Mouse (Mus musculus): Measurements from ENCODE around the gene Rhd. TPM values are rescaled to one million over a fixed set of nuclear protein-coding genes. Genes with fewer than 3 reads are reported as not detected.
A peak's percentile ranks its signal among the peaks of the same experiment; 100 is the strongest.

Rhd gene
- polyA plus RNA-seq, 1 experiment: not detected

- TF ChIP-seq CTCF (IDR thresholded peaks at IDR 0.05; ENCODE audit: low read depth, low read length): no peak
- no peak for TF ChIP-seq POLR2A (IDR thresholded peaks at IDR 0.05; ENCODE audit: borderline replicate concordance, low read depth, low read length)
- Histone ChIP-seq H3K27ac (ENCODE audit: insufficient read depth, low read depth, low read length) (peak overlapping the region; percentile 32), H3K4me3 (ENCODE audit: insufficient read depth, low read length) (peak overlapping the region; percentile 73), H3K4me1 (ENCODE audit: control insufficient read depth, insufficient read depth, low read length) (peaks cover 26% of the 10 kb centered on the region)
Measured at GRCm38 (mm10) chr4:134925206-134925605, 60.9 kb downstream of the Rhd start.

- no peak overlapping the region for H3K4me3 ChIP-seq (ENCODE audit: insufficient read depth, low read length)
- H3K27ac ChIP-seq (ENCODE audit: insufficient read depth, low read depth, low read length): peak overlapping the region; percentile 7; the same call in 1 of the 2 replicates
- H3K4me1 ChIP-seq (ENCODE audit: control insufficient read depth, insufficient read depth, low read length): peaks cover 6% of the 10 kb centered on the region
- TF ChIP-seq POLR2A (IDR thresholded peaks at IDR 0.05; ENCODE audit: borderline replicate concordance, low read depth, low read length) (no peak), CTCF (IDR thresholded peaks at IDR 0.05; ENCODE audit: low read depth, low read length) (no peak)
Measured at GRCm38 (mm10) chr4:134927815-134928463, 63.6 kb downstream of the Rhd start.

- H3K4me3 ChIP-seq (ENCODE audit: insufficient read depth, low read length): no peak overlapping the region
- H3K27ac ChIP-seq (ENCODE audit: insufficient read depth, low read depth, low read length): no peak overlapping the region; the same call in 1 of the 2 replicates
- H3K4me1 ChIP-seq (ENCODE audit: control insufficient read depth, insufficient read depth, low read length): peaks cover 6% of the 10 kb centered on the region
- no peak for TF ChIP-seq CTCF (IDR thresholded peaks at IDR 0.05; ENCODE audit: low read depth, low read length)
- TF ChIP-seq POLR2A (IDR thresholded peaks at IDR 0.05; ENCODE audit: borderline replicate concordance, low read depth, low read length): no peak
Measured at GRCm38 (mm10) chr4:134928464-134928836, 64.1 kb downstream of the Rhd start.

- H3K4me3 ChIP-seq (ENCODE audit: insufficient read depth, low read length): no peak overlapping the region; the same call in 1 of the 2 replicates
- peaks cover 6% of the 10 kb centered on the region for H3K4me1 ChIP-seq (ENCODE audit: control insufficient read depth, insufficient read depth, low read length)
- no peak overlapping the region; the same call in 1 of the 2 replicates for H3K27ac ChIP-seq (ENCODE audit: insufficient read depth, low read depth, low read length)
- TF ChIP-seq POLR2A (IDR thresholded peaks at IDR 0.05; ENCODE audit: borderline replicate concordance, low read depth, low read length): no peak
- TF ChIP-seq CTCF (IDR thresholded peaks at IDR 0.05; ENCODE audit: low read depth, low read length): no peak
Measured at GRCm38 (mm10) chr4:134929536-134929935, 65.2 kb downstream of the Rhd start.

GRCm38 (mm10) chr4:134930190-134930589 lies 65.9 kb downstream of the Rhd start:
- TF ChIP-seq CTCF (IDR thresholded peaks at IDR 0.05; ENCODE audit: low read depth, low read length): no peak
- TF ChIP-seq POLR2A (IDR thresholded peaks at IDR 0.05; ENCODE audit: borderline replicate concordance, low read depth, low read length): no peak
- Histone ChIP-seq H3K4me3 (ENCODE audit: insufficient read depth, low read length) (peak overlapping the region; percentile 47), H3K27ac (ENCODE audit: insufficient read depth, low read depth, low read length) (peak overlapping the region; percentile 71), H3K4me1 (ENCODE audit: control insufficient read depth, insufficient read depth, low read length) (peaks cover 6% of the 10 kb centered on the region)

GRCm38 (mm10) chr4:134930684-134931481 lies 66.5 kb downstream of the Rhd start, which contains the start of gene Syf2:
Syf2 (plus strand) TSS chr4:134930898.
- Histone ChIP-seq H3K27ac (ENCODE audit: insufficient read depth, low read depth, low read length) (peak within 1 kb of the TSS; percentile 71), H3K4me3 (ENCODE audit: insufficient read depth, low read length) (peak within 1 kb of the TSS; percentile 98), H3K4me1 (ENCODE audit: control insufficient read depth, insufficient read depth, low read length) (peaks cover 6% of the 10 kb centered on the region)
- peak; percentile 36; the same call in 1 of the 2 replicates for TF ChIP-seq POLR2A (IDR thresholded peaks at IDR 0.05; ENCODE audit: borderline replicate concordance, low read depth, low read length)
- no peak for TF ChIP-seq CTCF (IDR thresholded peaks at IDR 0.05; ENCODE audit: low read depth, low read length)

- Histone ChIP-seq H3K4me3 (ENCODE audit: insufficient read depth, low read length) (0 out of 2 replicates have a peak overlapping the region, but pooled peaks have one; percentile 2), H3K27ac (ENCODE audit: insufficient read depth, low read depth, low read length) (peak overlapping the region; percentile 65), H3K4me1 (ENCODE audit: control insufficient read depth, insufficient read depth, low read length) (peaks cover 22% of the 10 kb centered on the region)
- no peak for TF ChIP-seq POLR2A (IDR thresholded peaks at IDR 0.05; ENCODE audit: borderline replicate concordance, low read depth, low read length)
- TF ChIP-seq CTCF (IDR thresholded peaks at IDR 0.05; ENCODE audit: low read depth, low read length): no peak
Measured at GRCm38 (mm10) chr4:134937240-134938176, 73.2 kb downstream of the Rhd start.

- no peak overlapping the region for H3K27ac ChIP-seq (ENCODE audit: insufficient read depth, low read depth, low read length)
- H3K4me3 ChIP-seq (ENCODE audit: insufficient read depth, low read length): no peak overlapping the region
- TF ChIP-seq POLR2A (IDR thresholded peaks at IDR 0.05; ENCODE audit: borderline replicate concordance, low read depth, low read length) (no peak), CTCF (IDR thresholded peaks at IDR 0.05; ENCODE audit: low read depth, low read length) (no peak)
- peaks cover 28% of the 10 kb centered on the region for H3K4me1 ChIP-seq (ENCODE audit: control insufficient read depth, insufficient read depth, low read length)
Measured at GRCm38 (mm10) chr4:134939900-134940299, 75.6 kb downstream of the Rhd start.

Data from bone marrow macrophage, adult 2 months (primary cell).